Mouse (Mus musculus): ENCODE data around the gene Ing3. TPM values are rescaled to one million over a fixed set of nuclear protein-coding genes. Genes with fewer than 3 reads are reported as not detected.

The Ing3 gene
- polyA plus RNA-seq, 1 experiment from 2014 or later = 22.6 TPM

GRCm38 (mm10) chr6:21993070-21993469 is 43.7 kb downstream of the Ing3 start:
- Histone ChIP-seq H3K9ac (no peak overlapping the region), H3K4me2 (no peak overlapping the region), H3K27ac (no peak overlapping the region), H3K36me3 (0 out of 2 replicates have a peak, but pooled peaks cover 2% of the 10 kb centered on the region), H3K9me3 (replicated peaks) (no peaks in the 10 kb centered on the region), H3K4me1 (replicated peaks) (0 out of 2 replicates have a peak, but pooled peaks cover 3% of the 10 kb centered on the region), H3K4me3 (replicated peaks) (no peak overlapping the region), H3K27me3 (peaks cover 6% of the 10 kb centered on the region)
- ATAC-seq (ENCODE audit: low read depth) (no peak), DNase-seq (no peak)
- 54% methylated on average over 2 of the region's 2 CpGs for WGBS (ENCODE audit: insufficient replicate concordance)

GRCm38 (mm10) chr6:21998131-21998530 is 48.8 kb downstream of the Ing3 start:
- Histone ChIP-seq H3K4me2 (no peak overlapping the region), H3K9ac (no peak overlapping the region), H3K27ac (no peak overlapping the region), H3K27me3 (no peaks in the 10 kb centered on the region), H3K4me3 (replicated peaks) (no peak overlapping the region), H3K4me1 (replicated peaks) (peaks cover 19% of the 10 kb centered on the region; the same call in 1 of the 2 replicates), H3K36me3 (no peaks in the 10 kb centered on the region), H3K9me3 (replicated peaks) (no peaks in the 10 kb centered on the region)
- no peak for ATAC-seq (ENCODE audit: low read depth)
- no peak for DNase-seq
- 38% methylated on average over 4 of the region's 4 CpGs for WGBS (ENCODE audit: insufficient replicate concordance)

GRCm38 (mm10) chr6:21999025-21999424 is 49.7 kb downstream of the Ing3 start:
- Histone ChIP-seq H3K9me3 (replicated peaks) (no peaks in the 10 kb centered on the region), H3K4me1 (replicated peaks) (peaks cover 24% of the 10 kb centered on the region; the same call in 1 of the 2 replicates), H3K27me3 (no peaks in the 10 kb centered on the region), H3K36me3 (no peaks in the 10 kb centered on the region), H3K4me2 (no peak overlapping the region), H3K4me3 (replicated peaks) (no peak overlapping the region), H3K27ac (no peak overlapping the region), H3K9ac (no peak overlapping the region)
- ATAC-seq (ENCODE audit: low read depth) (no peak), DNase-seq (no peak)
- WGBS (ENCODE audit: insufficient replicate concordance) = 19% methylated on average over 11 of the region's 11 CpGs

DNA sequence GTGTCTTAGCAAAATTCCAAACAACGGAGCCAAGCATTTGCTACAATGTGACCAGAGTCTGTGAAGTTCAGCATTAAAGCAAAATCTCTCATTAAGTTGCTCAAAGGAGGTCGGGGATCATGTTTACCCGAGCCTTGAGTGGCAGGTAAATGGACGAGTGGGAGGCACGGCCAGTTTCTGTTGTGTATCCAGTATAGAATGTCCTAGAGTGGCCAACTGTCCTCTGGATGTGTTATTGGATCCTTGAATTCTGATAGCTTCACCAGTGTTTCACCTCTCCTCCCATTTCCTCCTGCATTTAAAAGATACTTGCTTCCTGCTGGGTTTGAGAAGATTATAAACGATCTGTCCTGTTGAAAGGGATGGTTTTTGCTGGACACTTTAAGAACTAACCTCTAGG is 50.7 kb downstream of the Ing3 start:
- Histone ChIP-seq H3K27me3 (no peaks in the 10 kb centered on the region), H3K9ac (no peak overlapping the region), H3K4me3 (replicated peaks) (no peak overlapping the region), H3K4me1 (replicated peaks) (peaks cover 24% of the 10 kb centered on the region; the same call in 1 of the 2 replicates), H3K36me3 (no peaks in the 10 kb centered on the region), H3K4me2 (no peak overlapping the region), H3K27ac (no peak overlapping the region), H3K9me3 (replicated peaks) (no peaks in the 10 kb centered on the region)
- WGBS (ENCODE audit: insufficient replicate concordance) = 39% methylated on average over 6 of the region's 6 CpGs
- DNase-seq (no peak), ATAC-seq (ENCODE audit: low read depth) (peak; percentile 50; the same call in 1 of the 2 replicates)

GRCm38 (mm10) chr6:22000881-22001280 is 51.5 kb downstream of the Ing3 start:
- H3K4me1 ChIP-seq (replicated peaks) = peaks cover 24% of the 10 kb centered on the region; the same call in 1 of the 2 replicates
- ATAC-seq (ENCODE audit: low read depth) (no peak), DNase-seq (no peak)
- 63% methylated on average over 3 of the region's 3 CpGs for whole genome bisulfite sequencing (ENCODE audit: insufficient replicate concordance)
- no peak overlapping the region for H3K4me3 ChIP-seq (replicated peaks)
- H3K27ac ChIP-seq = no peak overlapping the region; the same call in 1 of the 2 replicates
- H3K36me3 ChIP-seq = no peaks in the 10 kb centered on the region
- H3K4me2 ChIP-seq = no peak overlapping the region
- no peaks in the 10 kb centered on the region for H3K27me3 ChIP-seq
- H3K9me3 ChIP-seq (replicated peaks) = no peaks in the 10 kb centered on the region
- no peak overlapping the region for H3K9ac ChIP-seq

GRCm38 (mm10) chr6:22001284-22001916 is 52.0 kb downstream of the Ing3 start:
- Histone ChIP-seq H3K27ac (no peak overlapping the region), H3K4me3 (replicated peaks) (no peak overlapping the region), H3K4me1 (replicated peaks) (peaks cover 24% of the 10 kb centered on the region; the same call in 1 of the 2 replicates), H3K9me3 (replicated peaks) (no peaks in the 10 kb centered on the region), H3K27me3 (no peaks in the 10 kb centered on the region), H3K36me3 (no peaks in the 10 kb centered on the region), H3K4me2 (no peak overlapping the region), H3K9ac (no peak overlapping the region)
- ATAC-seq (ENCODE audit: low read depth) (no peak), DNase-seq (no peak)
- WGBS (ENCODE audit: insufficient replicate concordance) = 57% methylated on average over 5 of the region's 5 CpGs

DNA sequence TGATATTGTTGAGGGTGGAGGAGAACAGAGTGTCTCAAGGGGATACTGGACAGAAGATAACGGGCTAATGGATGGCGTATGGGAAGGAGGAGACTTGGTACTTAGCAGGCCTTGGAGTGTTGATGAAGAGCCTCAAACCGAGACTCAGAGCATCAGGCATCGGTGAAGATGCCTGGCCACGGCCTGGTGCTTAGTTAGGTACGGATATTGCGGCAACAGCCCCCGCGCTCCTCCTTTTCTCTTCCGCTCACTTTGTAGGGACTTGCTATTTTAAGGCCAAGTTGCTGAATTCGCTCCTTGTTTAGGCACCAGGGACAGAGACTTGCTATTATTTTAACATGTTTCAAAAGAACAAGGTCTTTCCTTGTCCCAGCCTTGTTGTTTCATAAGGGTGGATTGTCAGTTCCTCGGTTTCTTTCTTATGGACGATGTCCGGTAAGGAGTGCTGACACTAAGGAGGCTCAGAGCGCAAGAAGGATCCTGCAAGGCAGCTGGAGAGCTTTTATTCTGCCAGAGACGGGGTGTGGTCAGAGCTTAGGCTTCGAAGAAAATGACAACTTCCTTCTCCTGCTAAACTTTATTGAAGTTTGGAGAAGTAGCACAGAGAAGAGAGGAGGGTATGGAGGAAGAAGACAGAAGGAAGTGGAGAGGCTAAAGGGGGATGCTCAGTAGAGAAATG is 53.3 kb downstream of the Ing3 start:
- WGBS (ENCODE audit: insufficient replicate concordance) = 50% methylated on average over 17 of the region's 17 CpGs
- Histone ChIP-seq H3K27me3 (no peaks in the 10 kb centered on the region), H3K4me3 (replicated peaks) (no peak overlapping the region), H3K36me3 (no peaks in the 10 kb centered on the region), H3K4me1 (replicated peaks) (peaks cover 24% of the 10 kb centered on the region; the same call in 1 of the 2 replicates), H3K27ac (no peak overlapping the region), H3K4me2 (no peak overlapping the region), H3K9me3 (replicated peaks) (no peaks in the 10 kb centered on the region), H3K9ac (no peak overlapping the region)
- DNase-seq = no peak
- no peak for ATAC-seq (ENCODE audit: low read depth)

- Histone ChIP-seq H3K36me3 (no peaks in the 10 kb centered on the region), H3K9me3 (replicated peaks) (no peaks in the 10 kb centered on the region), H3K9ac (no peak overlapping the region), H3K27me3 (no peaks in the 10 kb centered on the region), H3K4me1 (replicated peaks) (peaks cover 20% of the 10 kb centered on the region; the same call in 1 of the 2 replicates), H3K4me2 (no peak overlapping the region), H3K27ac (no peak overlapping the region), H3K4me3 (replicated peaks) (no peak overlapping the region)
- no peak for ATAC-seq (ENCODE audit: low read depth)
- WGBS (ENCODE audit: insufficient replicate concordance) = 23% methylated on average over 6 of the region's 6 CpGs
- DNase-seq = no peak
Measured at GRCm38 (mm10) chr6:22003200-22003587, 53.8 kb downstream of the Ing3 start.

DNA sequence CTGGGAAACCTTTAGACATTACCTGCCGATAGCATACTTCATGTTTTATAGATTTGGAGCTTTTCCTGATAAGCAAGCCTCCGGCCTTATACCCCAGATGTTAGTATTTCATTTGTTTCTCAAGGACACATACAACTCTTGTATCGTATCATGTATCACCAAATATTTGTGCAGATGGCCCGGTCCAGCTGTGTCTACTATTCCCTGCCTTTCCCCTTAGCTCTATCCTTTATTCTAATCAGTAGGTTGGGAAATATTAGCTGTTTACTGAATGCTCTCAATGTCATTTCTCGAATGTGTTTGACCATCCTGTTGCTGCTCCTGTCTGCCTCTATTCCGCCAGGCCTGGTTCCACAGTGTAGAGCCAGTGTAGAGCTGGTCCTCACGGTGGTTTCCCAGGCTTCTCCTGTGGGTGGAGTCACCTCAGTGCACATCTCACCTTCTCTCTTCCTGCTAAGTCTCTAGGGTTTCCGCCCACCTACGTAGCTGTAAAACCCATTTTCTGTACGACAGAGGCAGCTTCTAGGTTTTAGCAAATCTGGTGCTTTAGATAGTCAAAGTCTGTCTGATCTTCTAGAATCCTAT is 54.7 kb downstream of the Ing3 start:
- peaks cover 15% of the 10 kb centered on the region; the same call in 1 of the 2 replicates for H3K4me1 ChIP-seq (replicated peaks)
- no peak overlapping the region for H3K9ac ChIP-seq
- DNase-seq = no peak
- H3K36me3 ChIP-seq = no peaks in the 10 kb centered on the region
- no peaks in the 10 kb centered on the region for H3K9me3 ChIP-seq (replicated peaks)
- H3K4me3 ChIP-seq (replicated peaks) = no peak overlapping the region
- ATAC-seq (ENCODE audit: low read depth) = no peak
- 66% methylated on average over 10 of the region's 10 CpGs for WGBS (ENCODE audit: insufficient replicate concordance)
- no peak overlapping the region for H3K4me2 ChIP-seq
- no peaks in the 10 kb centered on the region for H3K27me3 ChIP-seq
- no peak overlapping the region for H3K27ac ChIP-seq

- H3K4me3 ChIP-seq (replicated peaks) = no peak overlapping the region
- H3K9me3 ChIP-seq (replicated peaks) = no peaks in the 10 kb centered on the region
- H3K4me2 ChIP-seq = no peak overlapping the region
- no peak overlapping the region for H3K9ac ChIP-seq
- H3K4me1 ChIP-seq (replicated peaks) = 0 out of 2 replicates have a peak, but pooled peaks cover 6% of the 10 kb centered on the region
- H3K27me3 ChIP-seq = no peaks in the 10 kb centered on the region
- ATAC-seq (ENCODE audit: low read depth) = no peak
- 63% methylated on average over 7 of the region's 7 CpGs for WGBS (ENCODE audit: insufficient replicate concordance)
- DNase-seq = no peak
- H3K27ac ChIP-seq = no peak overlapping the region
- no peaks in the 10 kb centered on the region for H3K36me3 ChIP-seq
Measured at GRCm38 (mm10) chr6:22008346-22008745, 59.0 kb downstream of the Ing3 start.

DNA sequence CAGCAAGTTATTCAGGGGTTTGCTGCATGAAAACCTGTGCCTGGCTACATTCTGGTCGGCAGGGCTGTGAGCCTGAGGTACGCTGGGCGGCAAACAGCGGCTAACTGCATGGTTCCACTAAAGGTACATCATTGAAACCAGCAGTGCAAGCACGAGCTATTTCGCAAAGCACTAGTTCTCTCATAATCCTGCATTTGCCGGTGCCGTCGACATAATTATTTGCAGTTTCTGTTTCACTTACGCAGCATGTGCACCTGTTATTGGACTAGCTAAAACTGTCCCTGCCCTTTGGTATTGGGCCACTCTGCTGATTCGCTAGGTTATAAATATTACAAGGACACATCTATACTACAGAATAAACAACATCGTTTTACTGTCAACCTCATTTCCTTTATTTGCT is 60.9 kb downstream of the Ing3 start:
- no peak overlapping the region for H3K9ac ChIP-seq
- no peak overlapping the region for H3K27ac ChIP-seq
- H3K4me2 ChIP-seq = no peak overlapping the region
- DNase-seq (no peak), ATAC-seq (ENCODE audit: low read depth) (no peak)
- no peak overlapping the region for H3K4me3 ChIP-seq (replicated peaks)
- 0 out of 2 replicates have a peak, but pooled peaks cover 3% of the 10 kb centered on the region for H3K4me1 ChIP-seq (replicated peaks)
- H3K27me3 ChIP-seq = no peaks in the 10 kb centered on the region
- 74% methylated on average over 12 of the region's 12 CpGs for WGBS (ENCODE audit: insufficient replicate concordance)
- no peaks in the 10 kb centered on the region for H3K9me3 ChIP-seq (replicated peaks)
- no peaks in the 10 kb centered on the region for H3K36me3 ChIP-seq

All from liver, embryonic 13.5 days (tissue).